Mouse (Mus musculus) induced T-regulatory cell, adult 2 months (primary cell): ENCODE results near the gene Vwf.

Experiments
- DNase-seq: peaks from one replicate; pipeline ENCODE4 v3.0.0-alpha.2; 2012; ENCODE audit warnings: low read depth

The Vwf gene

GRCm38 (mm10) chr6:125546474-125546873, at the start of gene Vwf:
TSS of gene Vwf (plus strand) at chr6:125546774.
- DNase-seq = no peak

- peak; percentile 69 for DNase-seq
Measured at GRCm38 (mm10) chr6:125498062-125498461, 48.5 kb upstream of the Vwf start.

- DNase-seq = no peak
Measured at GRCm38 (mm10) chr6:125503186-125503802, 43.3 kb upstream of the Vwf start.

GRCm38 (mm10) chr6:125504622-125505355, 41.8 kb upstream of the Vwf start:
- no peak for DNase-seq

- no peak for DNase-seq
Measured at GRCm38 (mm10) chr6:125506427-125506826, 40.1 kb upstream of the Vwf start.

GRCm38 (mm10) chr6:125509783-125510182, 36.8 kb upstream of the Vwf start:
- no peak for DNase-seq

GRCm38 (mm10) chr6:125510645-125511044, 35.9 kb upstream of the Vwf start:
- no peak for DNase-seq

GRCm38 (mm10) chr6:125511196-125511595, 35.4 kb upstream of the Vwf start:
- no peak for DNase-seq

GRCm38 (mm10) chr6:125512950-125513596, 33.5 kb upstream of the Vwf start:
- no peak for DNase-seq

GRCm38 (mm10) chr6:125515503-125516315, 30.9 kb upstream of the Vwf start:
- no peak for DNase-seq

GRCm38 (mm10) chr6:125521558-125522193, 24.9 kb upstream of the Vwf start:
- DNase-seq = no peak

GRCm38 (mm10) chr6:125524027-125524426, 22.5 kb upstream of the Vwf start:
- peak; percentile 21 for DNase-seq

- DNase-seq = no peak
Measured at GRCm38 (mm10) chr6:125526066-125526465, 20.5 kb upstream of the Vwf start.

GRCm38 (mm10) chr6:125528614-125529200, 17.9 kb upstream of the Vwf start:
- DNase-seq = no peak

- no peak for DNase-seq
Measured at GRCm38 (mm10) chr6:125529479-125529878, 17.1 kb upstream of the Vwf start.

- DNase-seq = no peak
Measured at GRCm38 (mm10) chr6:125533104-125533650, 13.4 kb upstream of the Vwf start.

- no peak for DNase-seq
Measured at GRCm38 (mm10) chr6:125534990-125535389, 11.6 kb upstream of the Vwf start.

- no peak for DNase-seq
Measured at GRCm38 (mm10) chr6:125538469-125538868, 8.1 kb upstream of the Vwf start.

- no peak for DNase-seq
Measured at GRCm38 (mm10) chr6:125539423-125539822, 7.2 kb upstream of the Vwf start.

- DNase-seq = no peak
Measured at GRCm38 (mm10) chr6:125540199-125540598, 6.4 kb upstream of the Vwf start.

- peak; percentile 7 for DNase-seq
Measured at GRCm38 (mm10) chr6:125540826-125541225, 5.7 kb upstream of the Vwf start.
